Mouse (Mus musculus) intestine, postnatal 0 days (tissue): Measurements from ENCODE around the gene Prrg1. TPM values are rescaled to one million over a fixed set of nuclear protein-coding genes. Genes with fewer than 3 reads are reported as not detected.
A peak's percentile ranks its signal among the peaks of the same experiment; 100 is the strongest.

Experiments
- ATAC-seq: fragments of 200-750 bp; cut with Nextera tagmentation; 2 replicates; pipeline ENCODE4 v1.8.0; 2017; ENCODE audit warnings: mild to moderate bottlenecking, moderate TSS enrichment, moderate library complexity
- H3K27ac ChIP-seq: fragments of 300-500 bp; sonication (generic); 2 replicates; pipeline ENCODE4 v1.5.1; 2014; ENCODE audit warnings: mild to moderate bottlenecking, low read depth, low read length, moderate library complexity
- H3K27me3 ChIP-seq: fragments of 300-500 bp; sonication (generic); replicated peaks from 2 replicates; pipeline ENCODE4 v1.6.1; 2014; ENCODE audit warnings: low read length, mixed read lengths; ENCODE audit not compliant: control insufficient read depth, insufficient read depth
- H3K36me3 ChIP-seq: fragments of 300-500 bp; sonication (generic); 2 replicates; pipeline ENCODE4 v1.6.1; 2014; ENCODE audit warnings: mild to moderate bottlenecking, moderate library complexity; ENCODE audit not compliant: control insufficient read depth, insufficient read depth
- H3K4me1 ChIP-seq: fragments of 300-500 bp; sonication (generic); replicated peaks from 2 replicates; pipeline ENCODE4 v1.6.1; 2014; ENCODE audit warnings: antibody characterized with exemption, low read length, mixed read lengths; ENCODE audit not compliant: control insufficient read depth, insufficient read depth
- H3K4me2 ChIP-seq: fragments of 300-500 bp; sonication (generic); replicated peaks from 2 replicates; pipeline ENCODE4 v1.6.1; 2014; ENCODE audit warnings: low read depth, mild to moderate bottlenecking, moderate library complexity
- H3K4me3 ChIP-seq: fragments of 300-500 bp; sonication (generic); 2 replicates; pipeline ENCODE4 v1.5.1; 2014; ENCODE audit warnings: low read depth, low read length
- H3K9ac ChIP-seq: fragments of 300-500 bp; sonication (generic); 2 replicates; pipeline ENCODE4 v1.6.1; 2014; ENCODE audit warnings: mild to moderate bottlenecking, low read depth, low read length
- H3K9me3 ChIP-seq: fragments of 300-500 bp; sonication (generic); 2 replicates; pipeline ENCODE4 v1.6.1; 2016; ENCODE audit warnings: mixed run types; ENCODE audit not compliant: control insufficient read depth
- CTCF ChIP-seq: sonication (generic); IDR thresholded peaks from 2 replicates; pipeline ENCODE4 v1.5.1; 2016; ENCODE audit warnings: low read depth, mild to moderate bottlenecking, control low read depth, antibody characterized with exemption, moderate library complexity
- WGBS: fragments of 180-500 bp; shearing (Covaris S2); extraction: QIAGEN DNeasy Blood & Tissue Kit; methylation state at CpG from one replicate; pipeline ENCODE4 v1.1.7; 2014; 5-methylcytosine and 5-hydroxymethylcytosine counted together
- polyA plus RNA-seq: library from polyadenylated mRNA; unstranded; fragments of >200 nt; fragmentation: Nextera tagmentation; extraction: Ambion mirVana; gene quantifications from 2 replicates; pipeline ENCODE4 v1.2.1, GENCODE M21; 2015

The Prrg1 gene
- polyA plus RNA-seq, 1 experiment from 2014 or later, result 2.4 TPM

GRCm38 (mm10) chrX:78552704-78553103 lies 31.0 kb downstream of the Prrg1 start:
- no peaks in the 10 kb centered on the region for H3K4me1 ChIP-seq
- no peak overlapping the region for H3K4me2 ChIP-seq
- no peak overlapping the region for H3K27ac ChIP-seq
- ATAC-seq, result no peak
- H3K4me3 ChIP-seq, result no peak overlapping the region
- no peak overlapping the region for H3K9ac ChIP-seq
- no peaks in the 10 kb centered on the region for H3K27me3 ChIP-seq
- TF ChIP-seq CTCF, result no peak
- no peaks in the 10 kb centered on the region for H3K36me3 ChIP-seq
- no peaks in the 10 kb centered on the region for H3K9me3 ChIP-seq
- WGBS, result 58% methylated on average over 1 of the region's 1 CpGs

GRCm38 (mm10) chrX:78547696-78548095 lies 36.0 kb downstream of the Prrg1 start:
- no peaks in the 10 kb centered on the region for H3K9me3 ChIP-seq
- no peak overlapping the region for H3K27ac ChIP-seq
- no peaks in the 10 kb centered on the region for H3K4me1 ChIP-seq
- H3K9ac ChIP-seq, result no peak overlapping the region
- 52% methylated on average over 1 of the region's 1 CpGs for WGBS
- H3K4me2 ChIP-seq, result no peak overlapping the region
- H3K36me3 ChIP-seq, result no peaks in the 10 kb centered on the region
- no peak for ATAC-seq
- H3K27me3 ChIP-seq, result no peaks in the 10 kb centered on the region
- no peak overlapping the region for H3K4me3 ChIP-seq
- no peak for TF ChIP-seq CTCF

- Histone ChIP-seq H3K36me3 (no peaks in the 10 kb centered on the region), H3K9me3 (no peaks in the 10 kb centered on the region), H3K4me1 (no peaks in the 10 kb centered on the region), H3K27me3 (no peaks in the 10 kb centered on the region), H3K9ac (no peak overlapping the region), H3K4me2 (no peak overlapping the region), H3K27ac (no peak overlapping the region), H3K4me3 (no peak overlapping the region)
- TF ChIP-seq CTCF, result peak; percentile 45
- no peak for ATAC-seq
These were observed 44.0 kb downstream of the Prrg1 start for GRCm38 (mm10) chrX:78539734-78540133.

- no peak for TF ChIP-seq CTCF
- H3K9ac ChIP-seq, result no peak overlapping the region
- no peak overlapping the region for H3K4me3 ChIP-seq
- no peaks in the 10 kb centered on the region for H3K4me1 ChIP-seq
- no peak for ATAC-seq
- H3K4me2 ChIP-seq, result no peak overlapping the region
- 55% methylated on average over 2 of the region's 2 CpGs for WGBS
- no peaks in the 10 kb centered on the region for H3K27me3 ChIP-seq
- no peak overlapping the region for H3K27ac ChIP-seq
- no peaks in the 10 kb centered on the region for H3K36me3 ChIP-seq
- H3K9me3 ChIP-seq, result no peaks in the 10 kb centered on the region
These were observed 44.9 kb downstream of the Prrg1 start for GRCm38 (mm10) chrX:78538632-78539316.

GRCm38 (mm10) chrX:78518301-78518700 lies 65.4 kb downstream of the Prrg1 start:
- ATAC-seq, result no peak
- Histone ChIP-seq H3K4me1 (no peaks in the 10 kb centered on the region), H3K27ac (no peak overlapping the region), H3K4me3 (no peak overlapping the region), H3K27me3 (no peaks in the 10 kb centered on the region), H3K4me2 (no peak overlapping the region), H3K9me3 (no peaks in the 10 kb centered on the region), H3K36me3 (no peaks in the 10 kb centered on the region), H3K9ac (no peak overlapping the region)
- 76% methylated on average over 2 of the region's 2 CpGs for WGBS
- TF ChIP-seq CTCF, result no peak

GRCm38 (mm10) chrX:78482987-78483386 lies 100.7 kb downstream of the Prrg1 start:
- Histone ChIP-seq H3K27me3 (no peaks in the 10 kb centered on the region), H3K4me3 (no peak overlapping the region), H3K9ac (no peak overlapping the region), H3K4me2 (no peak overlapping the region), H3K9me3 (no peaks in the 10 kb centered on the region), H3K36me3 (no peaks in the 10 kb centered on the region), H3K27ac (no peak overlapping the region), H3K4me1 (no peaks in the 10 kb centered on the region)
- ATAC-seq, result no peak
- 88% methylated on average over 2 of the region's 2 CpGs for WGBS
- no peak for TF ChIP-seq CTCF

- H3K27ac ChIP-seq, result no peak overlapping the region
- no peaks in the 10 kb centered on the region for H3K27me3 ChIP-seq
- no peak overlapping the region for H3K4me3 ChIP-seq
- 69% methylated on average over 3 of the region's 3 CpGs for WGBS
- H3K4me1 ChIP-seq, result no peaks in the 10 kb centered on the region
- H3K9me3 ChIP-seq, result no peaks in the 10 kb centered on the region
- TF ChIP-seq CTCF, result peak; percentile 29
- no peak overlapping the region for H3K4me2 ChIP-seq
- no peak overlapping the region for H3K9ac ChIP-seq
- H3K36me3 ChIP-seq, result no peaks in the 10 kb centered on the region
- no peak for ATAC-seq
These were observed 104.0 kb downstream of the Prrg1 start for GRCm38 (mm10) chrX:78479710-78480109.
